Mouse (Mus musculus) ES-E14 (cell line): ENCODE data around the gene Aars2.

Experiments used
- CHD2 ChIP-seq: IDR thresholded peaks from 2 replicates; pipeline ENCODE4 v1.6.1; 2014; ENCODE audit warnings: mild to moderate bottlenecking, low read depth, low read length, inconsistent platforms
- ZC3H11A ChIP-seq: IDR thresholded peaks from 2 replicates; pipeline ENCODE4 v1.6.1; 2012; ENCODE audit warnings: low read depth, mild to moderate bottlenecking, inconsistent platforms, low read length, borderline replicate concordance
- ZNF384 ChIP-seq: IDR thresholded peaks from 2 replicates; pipeline ENCODE4 v1.6.1; 2012; ENCODE audit warnings: low read depth, low read length, inconsistent platforms

DNA sequence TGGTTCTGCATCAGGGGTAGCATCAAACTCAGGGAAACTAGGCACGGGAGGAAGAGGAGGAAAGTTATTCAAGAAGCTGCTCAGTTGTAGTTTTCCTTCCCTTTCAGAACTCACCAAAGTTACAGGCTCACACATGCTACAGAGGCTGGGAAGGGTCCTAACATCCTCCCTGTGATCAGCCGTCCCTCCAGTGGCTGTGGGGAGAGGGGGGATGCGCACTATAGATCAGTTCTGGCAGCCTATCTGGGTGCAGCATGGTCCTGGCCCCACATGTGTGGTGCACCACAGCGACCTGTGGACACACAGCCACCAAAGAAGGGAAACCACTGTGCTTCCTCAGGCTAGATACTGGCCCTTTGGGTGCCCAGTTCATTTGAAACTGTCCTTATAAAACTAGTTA lies 48.1 kb upstream of the Aars2 start:
- TF ChIP-seq ZNF384, result no peak
- TF ChIP-seq ZC3H11A, result no peak
- TF ChIP-seq CHD2, result no peak
